Mouse (Mus musculus) gonadal fat pad, adult 2 months (tissue): ENCODE measurements around the gene Akap4. TPM values are rescaled to one million over a fixed set of nuclear protein-coding genes. Genes with fewer than 3 reads are reported as not detected.

Source experiments
- DNase-seq: peaks from one replicate; pipeline ENCODE4 v3.0.0-alpha.2; 2012; ENCODE audit warnings: low read depth
- polyA plus RNA-seq: library from polyadenylated mRNA; depleted of rRNA; stranded (reverse); fragments of >200 nt; gene quantifications from 2 replicates; pipeline ENCODE4 v1.2.3, GENCODE M21; 2012; rRNA removed

Gene Akap4
- polyA plus RNA-seq, result 2.4 and 3.7 TPM in 2 replicates

DNA sequence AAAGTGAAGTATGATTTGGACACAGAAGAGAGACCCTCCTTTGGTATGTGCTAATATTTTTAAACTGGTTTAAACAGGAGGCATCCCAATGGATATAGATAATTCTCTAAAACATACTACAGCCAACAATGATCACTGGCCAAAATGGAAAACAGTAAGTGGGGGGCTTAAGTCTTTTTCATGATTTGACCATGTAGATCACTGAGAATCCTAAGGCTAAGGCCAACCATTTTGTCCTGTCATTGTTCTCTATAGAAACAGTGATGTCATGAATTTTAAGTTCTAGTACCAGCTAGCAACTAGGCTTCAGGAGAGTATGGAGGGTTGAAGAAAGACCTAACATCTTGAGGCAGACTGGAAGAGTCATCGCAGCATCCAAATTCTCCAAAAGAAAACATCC, at the start of gene Akap4:
Gene Akap4, plus strand, starts transcription at position 301 of the 400 bp plus-strand sequence.
- DNase-seq, result no peak

DNA sequence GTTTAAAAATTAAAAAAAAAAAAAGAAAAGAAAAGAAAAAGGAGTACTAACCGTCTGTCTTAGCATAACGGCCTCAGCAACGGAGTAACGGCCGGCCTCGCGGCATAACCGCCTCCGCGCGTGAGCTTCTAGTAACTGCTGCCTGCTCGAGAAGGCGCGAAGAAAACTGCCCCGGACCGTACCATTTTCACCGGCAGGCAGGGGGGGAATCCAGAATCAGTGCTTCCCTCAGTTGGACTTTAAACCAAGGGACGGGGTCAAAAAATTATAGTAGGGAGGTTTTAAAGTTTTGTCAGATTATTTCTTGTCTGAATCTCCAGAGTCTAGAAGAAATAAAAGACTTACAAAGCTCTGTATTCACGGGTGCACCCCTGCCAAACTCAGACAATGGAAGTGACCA, 25.8 kb upstream of the Akap4 start, which contains the start of gene Ccnb3:
Gene Ccnb3, minus strand, starts transcription at position 101 of the 400 bp plus-strand sequence.
- no peak for DNase-seq

DNA sequence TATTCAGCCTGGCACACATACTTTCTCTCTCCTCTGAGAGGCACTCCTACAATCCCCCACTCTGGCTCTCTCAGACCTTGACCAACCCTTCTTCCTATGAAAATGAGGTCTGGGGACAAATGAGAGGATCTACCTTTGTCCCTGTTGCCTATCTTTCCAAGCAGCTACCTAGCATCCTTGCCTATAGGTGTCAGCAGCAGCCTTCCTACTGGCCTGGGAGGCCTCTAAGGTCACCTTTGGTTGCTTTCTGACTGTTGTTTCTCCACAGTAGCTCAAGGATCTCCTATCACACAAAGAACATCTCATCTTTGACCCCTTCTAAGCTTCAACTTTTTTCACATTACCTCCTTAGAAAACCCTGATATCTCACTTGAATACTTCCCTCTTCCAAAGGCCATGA, 10.3 kb upstream of the Akap4 start:
- DNase-seq, result no peak

DNA sequence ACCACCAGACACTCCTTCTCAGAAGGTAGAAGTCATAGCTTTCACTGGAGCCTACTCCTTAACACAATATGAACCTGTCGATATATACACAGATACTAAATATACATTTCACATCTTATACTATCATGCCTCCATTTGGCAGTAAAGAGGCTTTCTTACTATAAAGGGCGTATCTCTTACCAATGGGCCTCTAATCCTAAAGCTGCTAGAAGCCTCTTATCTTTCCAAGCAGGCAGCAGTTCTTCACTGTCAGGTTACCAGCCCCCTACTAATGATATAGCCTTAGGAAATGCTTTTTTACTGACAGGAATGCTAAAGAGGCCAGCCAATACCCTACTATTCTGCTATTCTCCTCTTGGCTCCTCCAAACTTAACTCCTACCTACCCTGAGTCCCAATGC, 9.7 kb upstream of the Akap4 start:
- no peak for DNase-seq

GRCm38 (mm10) chrX:7064109-7064508, 3.2 kb upstream of the Akap4 start:
- DNase-seq, result no peak

DNA sequence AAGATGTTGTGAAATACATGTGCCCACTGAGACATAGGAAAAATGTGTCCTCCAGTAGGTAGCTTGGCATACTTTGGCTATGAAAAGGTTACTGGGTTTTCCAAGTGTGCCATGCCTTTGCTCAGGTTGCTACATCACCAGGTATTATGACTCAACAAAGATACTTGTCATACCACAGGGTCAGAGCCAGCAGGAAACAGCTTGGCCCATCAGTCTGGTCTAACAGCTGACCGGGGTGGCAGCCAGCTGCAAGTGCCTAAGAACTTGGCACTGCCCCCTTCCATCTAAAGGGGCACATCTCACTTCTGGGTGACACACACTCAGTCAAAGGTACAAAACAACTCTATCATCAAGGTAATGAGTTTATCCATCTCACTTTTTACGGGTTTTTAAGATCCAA, 683 bp downstream of the Akap4 start:
- DNase-seq, result no peak

DNA sequence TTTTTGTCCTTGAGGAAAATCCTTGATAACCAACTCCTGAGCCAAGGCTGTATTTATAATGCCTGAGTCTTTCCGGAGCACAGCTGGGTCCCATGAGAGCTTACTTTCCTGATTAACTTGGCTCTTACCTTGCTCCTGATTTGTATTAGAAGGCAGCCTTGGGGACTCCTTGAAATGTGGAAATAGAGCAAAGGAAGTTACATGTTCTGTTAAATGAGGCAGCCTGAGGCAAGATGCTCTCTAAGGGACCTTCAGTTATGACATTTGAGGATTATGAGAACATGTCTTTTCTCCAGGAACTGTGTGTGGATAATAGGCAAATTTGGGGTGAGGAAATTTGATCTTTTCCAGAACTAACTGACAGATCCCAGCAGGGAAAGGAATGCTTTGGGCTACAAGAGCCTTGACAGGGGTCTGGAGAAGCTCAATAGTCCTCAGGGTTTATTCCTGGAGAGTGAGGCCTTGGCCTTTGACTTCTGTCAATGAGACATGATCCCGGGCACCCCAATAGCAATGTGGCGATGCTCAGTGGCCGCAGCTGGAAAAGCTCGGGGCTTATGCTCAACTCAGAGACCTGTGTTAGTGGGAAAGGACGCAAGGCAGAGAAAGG, 12.6 kb downstream of the Akap4 start:
- DNase-seq, result no peak

- no peak for DNase-seq
These were observed 18.6 kb downstream of the Akap4 start for GRCm38 (mm10) chrX:7085878-7086277.

DNA sequence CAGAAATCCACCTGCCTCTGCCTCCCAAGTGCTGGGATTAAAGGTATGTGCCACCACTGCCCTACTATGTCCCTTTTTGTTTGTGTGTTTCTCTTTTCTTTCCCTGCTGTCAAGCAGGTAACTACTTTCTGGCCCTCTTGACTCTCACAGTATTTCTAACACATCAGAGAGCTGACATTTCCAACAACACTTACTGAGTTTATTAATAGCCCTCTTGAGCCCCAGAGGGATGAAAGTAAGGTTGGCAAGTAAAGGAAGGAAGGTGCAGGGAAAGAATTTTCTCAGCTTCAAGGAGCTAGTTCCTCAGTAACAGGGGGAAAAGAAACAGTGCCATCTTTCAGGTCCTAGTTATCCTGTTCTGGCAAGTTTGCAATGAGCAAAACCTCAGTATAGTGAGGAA, 23.0 kb downstream of the Akap4 start:
- no peak for DNase-seq

GRCm38 (mm10) chrX:7102280-7102679, 35.0 kb downstream of the Akap4 start:
- DNase-seq, result no peak

GRCm38 (mm10) chrX:7114885-7115284, 47.6 kb downstream of the Akap4 start:
- DNase-seq, result no peak

DNA sequence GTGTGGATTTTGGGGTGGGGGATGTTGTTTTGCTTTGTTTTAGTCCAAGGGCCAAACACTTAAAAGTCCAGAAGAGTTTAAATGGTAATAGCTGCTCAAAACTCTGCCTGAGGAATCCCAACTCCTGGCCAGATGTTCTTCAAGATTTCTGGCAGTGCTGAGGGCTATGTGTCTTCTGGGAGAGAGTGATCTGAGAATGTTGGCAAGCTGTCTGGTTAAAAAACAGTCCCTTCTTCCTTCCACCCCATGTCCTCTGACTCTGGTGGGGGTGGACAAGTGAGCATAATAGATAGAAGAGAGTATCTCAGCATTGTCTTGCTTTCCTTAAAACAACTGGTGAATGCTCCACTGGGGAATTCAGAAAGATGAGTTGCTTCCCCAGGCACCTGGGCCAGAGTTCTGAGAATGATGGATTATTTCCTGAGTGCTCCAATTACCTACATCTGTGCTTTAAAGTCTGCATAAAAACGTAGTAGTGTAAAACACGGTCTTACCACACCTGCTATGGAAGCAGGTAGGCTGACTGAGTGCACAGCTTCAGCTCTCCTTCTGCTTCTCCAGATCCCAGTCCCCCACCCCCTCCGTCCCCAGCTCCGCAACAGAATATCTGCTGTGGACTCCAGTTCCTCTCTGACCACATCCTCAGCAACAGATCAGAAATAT, 54.4 kb downstream of the Akap4 start:
- DNase-seq, result no peak

Other genes starting within 250 kb of the Akap4 start
- gene Ccnb3, start 25.9 kb upstream of the Akap4 start, polyA plus RNA-seq, result not detected in 2 replicates